Mouse (Mus musculus): ENCODE data around the gene Gm21637.
"Not testable (repeated sequence)": the region's sequence is repeated elsewhere in the genome, so short reads cannot be mapped to it uniquely, and the experiment has no call there.

Gene Gm21637

DNA sequence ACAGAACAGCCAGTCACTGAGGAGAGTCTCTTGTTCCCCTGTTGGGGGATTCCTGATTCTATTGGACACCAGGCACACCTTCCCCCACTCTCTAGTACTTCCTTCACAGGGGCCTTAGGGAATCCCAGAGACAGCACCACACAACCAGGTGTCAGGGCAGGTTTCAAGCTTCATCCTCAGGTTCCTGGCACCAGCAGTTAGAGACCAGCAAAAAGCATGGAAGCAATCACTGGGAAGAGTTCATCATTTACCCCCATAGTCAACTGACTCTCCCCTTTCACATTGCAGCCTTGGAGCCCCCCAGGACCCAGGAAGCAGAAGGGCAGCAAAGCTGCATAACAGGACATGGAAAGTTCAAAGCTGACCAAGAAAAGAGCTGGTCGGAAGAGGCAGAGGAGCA is at the start of gene Gm21637:
Gene Gm21637 (plus strand): TSS at position 301 of the 400 bp plus-strand sequence.
- not testable (repeated sequence) for DNase-seq

Data from embryo, embryonic 11 days (tissue).